Mouse (Mus musculus): ENCODE measurements around the gene Gm21750. TPM values are rescaled to one million over a fixed set of nuclear protein-coding genes. Genes with fewer than 3 reads are reported as not detected.

Gm21750 gene
- polyA plus RNA-seq, 1 experiment from 2014 or later: not detected

DNA sequence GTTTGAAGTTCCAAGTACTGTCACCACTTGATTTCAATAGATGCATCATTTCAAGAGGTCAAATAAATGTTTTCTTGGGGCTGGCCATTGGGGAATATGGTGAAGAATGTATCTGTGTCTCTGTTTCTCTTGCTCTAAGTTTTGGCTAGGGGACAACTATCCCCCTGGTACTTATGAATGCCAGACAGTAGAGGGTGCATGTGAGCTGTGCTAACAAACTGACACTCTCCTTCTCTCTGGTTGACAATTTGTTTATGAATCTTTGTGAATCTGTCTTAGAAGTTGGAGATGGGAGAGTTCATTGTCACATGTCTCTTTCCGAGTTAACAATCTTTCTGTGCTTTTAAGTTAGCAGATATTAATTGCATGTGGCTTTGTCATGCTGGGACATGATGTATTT, 39.2 kb downstream of the Gm21750 start:
- Histone ChIP-seq H3K36me3 (no peaks in the 10 kb centered on the region), H3K4me2 (replicated peaks) (no peak overlapping the region), H3K4me3 (no peak overlapping the region), H3K9me3 (no peaks in the 10 kb centered on the region), H3K9ac (no peak overlapping the region), H3K4me1 (no peaks in the 10 kb centered on the region), H3K27ac (no peak overlapping the region), H3K27me3 (no peaks in the 10 kb centered on the region)
- 35% methylated on average over 1 of the region's 1 CpGs for WGBS
- no peak for ATAC-seq (ENCODE audit: low FRiP score, low read depth)

DNA sequence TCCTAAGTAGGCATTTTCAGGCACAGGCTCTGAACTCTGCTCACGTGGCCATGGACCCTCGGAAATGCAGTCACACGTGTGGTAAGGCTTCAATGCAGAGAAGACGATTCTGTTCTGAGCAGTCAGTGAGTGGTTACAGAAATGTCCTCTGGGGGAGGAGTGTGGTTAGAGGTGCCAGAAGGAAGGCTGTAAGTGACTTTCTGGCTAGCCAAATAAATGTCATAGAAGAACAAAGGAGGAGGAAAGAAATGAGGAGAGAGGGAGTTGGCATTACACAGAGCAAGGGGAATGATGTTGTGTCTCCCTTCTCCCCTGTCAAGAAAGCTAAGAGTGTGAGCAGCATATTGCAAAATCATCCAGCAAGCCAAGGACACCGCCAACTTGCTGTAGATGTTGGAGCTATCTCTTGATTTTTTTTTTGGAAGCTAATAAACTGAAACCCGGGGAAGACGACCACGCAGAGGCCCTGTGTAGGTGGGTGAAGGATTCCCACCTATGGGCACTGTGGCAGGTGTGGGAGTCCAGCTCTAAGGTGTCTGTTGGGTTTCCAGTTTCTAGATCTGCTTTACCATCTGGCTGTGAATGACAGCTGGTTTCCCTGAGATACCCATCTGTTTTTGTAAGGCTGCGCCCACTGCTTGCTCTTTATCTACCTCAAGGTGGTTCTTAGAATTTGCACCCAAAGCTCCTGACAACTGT, 48.5 kb downstream of the Gm21750 start:
- Histone ChIP-seq H3K4me3 (no peak overlapping the region), H3K4me2 (replicated peaks) (no peak overlapping the region), H3K9me3 (peaks cover 13% of the 10 kb centered on the region), H3K4me1 (no peaks in the 10 kb centered on the region), H3K9ac (no peak overlapping the region), H3K27me3 (no peaks in the 10 kb centered on the region), H3K27ac (no peak overlapping the region), H3K36me3 (no peaks in the 10 kb centered on the region)
- WGBS: 84% methylated on average over 9 of the region's 9 CpGs
- ATAC-seq (ENCODE audit: low FRiP score, low read depth): no peak

Other genes starting within 250 kb of the Gm21750 start
- 105 and 113 TPM in 2 replicates for gene Med4, start 151.2 kb upstream of the Gm21750 start, polyA plus RNA-seq (2015; fragmentation: Nextera tagmentation; extraction: Ambion mirVana)
- 103 and 106 TPM in 2 replicates for gene Sucla2, start 135.9 kb upstream of the Gm21750 start, polyA plus RNA-seq (2015; fragmentation: Nextera tagmentation; extraction: Ambion mirVana)
- 6.2 and 6.8 TPM in 2 replicates for gene Nudt15, start 113.0 kb upstream of the Gm21750 start, polyA plus RNA-seq (2015; fragmentation: Nextera tagmentation; extraction: Ambion mirVana)